Mouse (Mus musculus) Muller cell, postnatal 12 days (primary cell): ENCODE results near the gene Sh2b1.

Experiments used
- DNase-seq: peaks from one replicate; pipeline ENCODE4 v3.0.0-alpha.2; 2015; ENCODE audit errors: inconsistent ontology term

Gene Sh2b1

GRCm38 (mm10) chr7:126456382-126457266 lies 18.6 kb downstream of the Sh2b1 start:
- DNase-seq = no peak

GRCm38 (mm10) chr7:126455242-126455641 lies 20.0 kb downstream of the Sh2b1 start:
- DNase-seq = no peak

GRCm38 (mm10) chr7:126453861-126454260 lies 21.4 kb downstream of the Sh2b1 start:
- DNase-seq = no peak

- no peak for DNase-seq
Observed at GRCm38 (mm10) chr7:126452244-126452643, 23.0 kb downstream of the Sh2b1 start.

- DNase-seq = no peak
Observed at GRCm38 (mm10) chr7:126450641-126451040, 24.6 kb downstream of the Sh2b1 start.

GRCm38 (mm10) chr7:126449991-126450390 lies 25.2 kb downstream of the Sh2b1 start:
- DNase-seq = no peak

- no peak for DNase-seq
Observed at GRCm38 (mm10) chr7:126448481-126448880, 26.7 kb downstream of the Sh2b1 start.

GRCm38 (mm10) chr7:126446217-126446616 lies 29.0 kb downstream of the Sh2b1 start:
- no peak for DNase-seq

GRCm38 (mm10) chr7:126445104-126445815 lies 30.0 kb downstream of the Sh2b1 start:
- no peak for DNase-seq

- no peak for DNase-seq
Observed at GRCm38 (mm10) chr7:126444536-126444935, 30.7 kb downstream of the Sh2b1 start.

GRCm38 (mm10) chr7:126443997-126444396 lies 31.2 kb downstream of the Sh2b1 start:
- no peak for DNase-seq

GRCm38 (mm10) chr7:126440134-126440533 lies 35.1 kb downstream of the Sh2b1 start:
- DNase-seq = no peak

GRCm38 (mm10) chr7:126436851-126437250 lies 38.4 kb downstream of the Sh2b1 start:
- DNase-seq = peak; percentile 46

- DNase-seq = no peak
Observed at GRCm38 (mm10) chr7:126435801-126436200, 39.4 kb downstream of the Sh2b1 start.

GRCm38 (mm10) chr7:126434726-126435125 lies 40.5 kb downstream of the Sh2b1 start:
- DNase-seq = no peak

GRCm38 (mm10) chr7:126430167-126430566 lies 45.1 kb downstream of the Sh2b1 start:
- DNase-seq = no peak

GRCm38 (mm10) chr7:126429503-126429898 lies 45.7 kb downstream of the Sh2b1 start:
- DNase-seq = no peak

GRCm38 (mm10) chr7:126428631-126429502 lies 46.4 kb downstream of the Sh2b1 start, which contains the start of gene Rabep2:
Rabep2 (plus strand) TSS chr7:126428759.
- DNase-seq = peak; percentile 97

- no peak for DNase-seq
Observed at GRCm38 (mm10) chr7:126428154-126428553, 47.1 kb downstream of the Sh2b1 start.

GRCm38 (mm10) chr7:126427323-126427860 lies 47.8 kb downstream of the Sh2b1 start:
- peak; percentile 18 for DNase-seq

GRCm38 (mm10) chr7:126424161-126424560 lies 51.1 kb downstream of the Sh2b1 start:
- DNase-seq = no peak
